In genomic region chr8:106210821-106211345, GRCm38 (mm10) we compare ENCODE assay signal across 8 mouse cellular contexts. TPM values are rescaled to one million over a fixed set of nuclear protein-coding genes. Genes with fewer than 3 reads are reported as not detected.
A peak's percentile ranks its signal among the peaks of the same experiment; 100 is the strongest.
DNase-seq lines count a peak whose midpoint lies in the region; ATAC-seq and TF ChIP-seq lines count a peak whose summit lies in the region.

Gene Slc7a6os (minus strand): TSS chr8:106210935.
Gene Prmt7 (plus strand): TSS chr8:106210936.

- peak within 1 kb of the TSS; percentile 89 for H3K9ac ChIP-seq in hindbrain, postnatal 0 days (replicated peaks; ENCODE audit: low read length)

- under 1% methylated on average over 52 of the region's 52 CpGs for WGBS in hindbrain, postnatal 0 days

- TF ChIP-seq CTCF in gastrocnemius, adult 2 months (IDR thresholded peaks at IDR 0.05) = no peak
- TF ChIP-seq CTCF in hindbrain, postnatal 0 days (IDR thresholded peaks at IDR 0.05; ENCODE audit: low read depth) = no peak; the same call in 1 of the 2 replicates

- peak within 1 kb of the TSS; percentile 98 for H3K27ac ChIP-seq in gastrocnemius, adult 2 months
- peak within 1 kb of the TSS; percentile 97 for H3K27ac ChIP-seq in hindbrain, postnatal 0 days

- peak; percentile 94 for DNase-seq in WW6 (ENCODE audit: low read depth, low spot score)
- DNase-seq in cerebellum, postnatal 4 days (ENCODE audit: low spot score in 2 of 2) = peak; percentile 86 to 94
- DNase-seq in gastrocnemius, adult 2 months = peak; percentile 97
- peak; percentile 98 for DNase-seq in hindbrain, postnatal 0 days (ENCODE audit: low spot score)
- DNase-seq in left cerebral cortex, adult 8-10 months (ENCODE audit: low spot score in 2 of 2) = peak; percentile 94 to 95
- DNase-seq in right cerebral cortex, postnatal 10 days (ENCODE audit: low spot score in 2 of 2) = peak; percentile 97
- DNase-seq in urinary bladder, postnatal 25 days (ENCODE audit: low spot score) = peak; percentile 93

- intact Hi-C loops in gastrocnemius, adult 2 months (cut with DNase I) = no loop called here

- H3K4me2 ChIP-seq in hindbrain, postnatal 0 days (ENCODE audit: low read depth, low read length) = peak within 1 kb of the TSS; percentile 73

- H3K36me3 ChIP-seq in hindbrain, postnatal 0 days (ENCODE audit: insufficient read depth, low read length) = peaks cover 13% of the 10 kb centered on the region
- peaks cover 48% of the 10 kb centered on the region for H3K36me3 ChIP-seq in megakaryocyte, embryonic 14.5 days (replicated peaks; ENCODE audit: low read length)

- peak within 1 kb of the TSS; percentile 80 for H3K4me3 ChIP-seq in gastrocnemius, adult 2 months
- H3K4me3 ChIP-seq in hindbrain, postnatal 0 days (ENCODE audit: low read length) = peak within 1 kb of the TSS; percentile 68
- H3K4me3 ChIP-seq in megakaryocyte, embryonic 14.5 days (replicated peaks) = peak within 1 kb of the TSS; percentile 95

- peak; percentile 98 for ATAC-seq in hindbrain, postnatal 0 days

- peaks cover 10% of the 10 kb centered on the region; the same call in 1 of the 2 replicates for H3K4me1 ChIP-seq in hindbrain, postnatal 0 days (ENCODE audit: insufficient read depth, low read length)
- peaks cover 34% of the 10 kb centered on the region for H3K4me1 ChIP-seq in megakaryocyte, embryonic 14.5 days

- no peaks in the 10 kb centered on the region for H3K27me3 ChIP-seq in hindbrain, postnatal 0 days (ENCODE audit: insufficient read depth, low read length)
- no peaks in the 10 kb centered on the region for H3K27me3 ChIP-seq in megakaryocyte, embryonic 14.5 days (replicated peaks)

- H3K9me3 ChIP-seq in hindbrain, postnatal 0 days (ENCODE audit: low read length) = no peaks in the 10 kb centered on the region
- no peaks in the 10 kb centered on the region for H3K9me3 ChIP-seq in megakaryocyte, embryonic 14.5 days

RNA-seq across cellular contexts. Expression of gene Slc7a6os, which starts in this region (rescaled TPM):
- total RNA-seq in gastrocnemius, adult 2 months (2021) = 1 to 10 TPM; 9.0 to 9.6 TPM
- total RNA-seq in hindbrain, postnatal 0 days (2014; rRNA removed) = 56.7 and 67.6 TPM in 2 replicates
- polyA plus RNA-seq in hindbrain, postnatal 0 days (2015; fragmentation: Nextera tagmentation; extraction: Ambion mirVana) = 36.1 and 37.4 TPM in 2 replicates
- total RNA-seq in left cerebral cortex, adult 8-10 months (2022) = 10 to 100 TPM; 24.6 to 29.9 (median 29.5) TPM
- polyA plus RNA-seq in megakaryocyte, embryonic 14.5 days (2012; ENCODE audit: insufficient read depth, low replicate concordance) = 11.7 and 21.5 TPM in 2 replicates

RNA-seq across cellular contexts. Expression of gene Prmt7, which starts in this region (rescaled TPM):
- total RNA-seq in gastrocnemius, adult 2 months (2021) = 10 to 100 TPM; 27.5 to 29.8 TPM
- total RNA-seq in hindbrain, postnatal 0 days (2014; rRNA removed) = 60.1 and 71.3 TPM in 2 replicates
- 47.2 and 50.9 TPM in 2 replicates for polyA plus RNA-seq in hindbrain, postnatal 0 days (2015; fragmentation: Nextera tagmentation; extraction: Ambion mirVana)
- 10 to 100 TPM; 33.4 to 38.7 (median 36.3) TPM for total RNA-seq in left cerebral cortex, adult 8-10 months (2022)
- 2.9 and 9.4 TPM in 2 replicates for polyA plus RNA-seq in megakaryocyte, embryonic 14.5 days (2012; ENCODE audit: insufficient read depth, low replicate concordance)

Comparison
In these comparisons a context has a peak if more than half of its experiments do, and no peak if none do; other contexts are left out.
1. Peak in every context shown above with its lines: DNase-seq, ATAC-seq, H3K4me3 ChIP-seq and H3K27ac ChIP-seq.